Mouse (Mus musculus) retina, adult 2 months (tissue): Measurements from ENCODE around the gene 5430403G16Rik.
A peak's percentile ranks its signal among the peaks of the same experiment; 100 is the strongest.
"Not testable (repeated sequence)": the region's sequence is repeated elsewhere in the genome, so short reads cannot be mapped to it uniquely, and the experiment has no call there.

Source experiments
- DNase-seq: peaks from one replicate; pipeline ENCODE4 v3.0.0-alpha.2; 2012; ENCODE audit warnings: low read depth, low spot score

5430403G16Rik gene

GRCm38 (mm10) chr5:109690537-109691201 lies at the start of gene 5430403G16Rik:
TSS of gene 5430403G16Rik (minus strand) at chr5:109691041.
- peak; percentile 52 for DNase-seq

GRCm38 (mm10) chr5:109717341-109717740 lies 26.5 kb upstream of the 5430403G16Rik start:
- DNase-seq, result not testable (repeated sequence)

GRCm38 (mm10) chr5:109691205-109691965 lies 544 bp upstream of the 5430403G16Rik start:
- DNase-seq, result not testable (repeated sequence)

- DNase-seq, result no peak
These were observed 7.9 kb downstream of the 5430403G16Rik start for GRCm38 (mm10) chr5:109682921-109683320.
